Mouse (Mus musculus): ENCODE data around the gene Lysmd3.
"Not testable (repeated sequence)": the region's sequence is repeated elsewhere in the genome, so short reads cannot be mapped to it uniquely, and the experiment has no call there.

Lysmd3 gene

GRCm38 (mm10) chr13:81657351-81658052, at the start of gene Lysmd3:
Gene Lysmd3 (plus strand): TSS chr13:81657663.
- in situ Hi-C loops (cut with MboI; ENCODE audit: unreplicated experiment in 2 of 2) = loop anchor here (5.0 kb wide), 1 partner anchor 55 kb away; the partner anchor contains the start of genes Mblac2 (in 2 of the 2) and Polr3g (in 2 of the 2)

GRCm38 (mm10) chr13:81610349-81610748, 47.1 kb upstream of the Lysmd3 start:
- in situ Hi-C loops (cut with MboI; ENCODE audit: unreplicated experiment in 2 of 2) = no loop called here

GRCm38 (mm10) chr13:81627861-81628260, 29.6 kb upstream of the Lysmd3 start:
- in situ Hi-C loops (cut with MboI; ENCODE audit: unreplicated experiment in 2 of 2) = not testable (repeated sequence)

- in situ Hi-C loops (cut with MboI; ENCODE audit: unreplicated experiment in 2 of 2) = no loop called here
These were observed 28.8 kb upstream of the Lysmd3 start for GRCm38 (mm10) chr13:81628631-81629190.

- in situ Hi-C loops (cut with MboI; ENCODE audit: unreplicated experiment in 2 of 2) = no loop called here
These were observed 28.1 kb upstream of the Lysmd3 start for GRCm38 (mm10) chr13:81629395-81629794.

- in situ Hi-C loops (cut with MboI; ENCODE audit: unreplicated experiment in 2 of 2) = no loop called here
These were observed 26.9 kb upstream of the Lysmd3 start for GRCm38 (mm10) chr13:81630566-81630965.

- in situ Hi-C loops (cut with MboI; ENCODE audit: unreplicated experiment in 2 of 2) = no loop called here
These were observed 24.6 kb upstream of the Lysmd3 start, which contains the start of gene Adgrv1 for GRCm38 (mm10) chr13:81632720-81633415. Gene Adgrv1 (minus strand): TSS chr13:81633154.

GRCm38 (mm10) chr13:81639624-81640023, 17.8 kb upstream of the Lysmd3 start:
- in situ Hi-C loops (cut with MboI; ENCODE audit: unreplicated experiment in 2 of 2) = loop anchor here (5.0 to 10.0 kb wide), 4 partner anchors 118 to 765 kb away; no protein-coding TSS in a partner anchor

GRCm38 (mm10) chr13:81640881-81641280, 16.6 kb upstream of the Lysmd3 start:
- in situ Hi-C loops (cut with MboI; ENCODE audit: unreplicated experiment in 2 of 2) = loop anchor here (5.0 to 10.0 kb wide), 4 partner anchors 116 to 766 kb away; no protein-coding TSS in a partner anchor

GRCm38 (mm10) chr13:81641289-81642045, 16.0 kb upstream of the Lysmd3 start:
- in situ Hi-C loops (cut with MboI; ENCODE audit: unreplicated experiment in 2 of 2) = loop anchor here (5.0 to 10.0 kb wide), 4 partner anchors 116 to 767 kb away; no protein-coding TSS in a partner anchor

GRCm38 (mm10) chr13:81642491-81643149, 14.8 kb upstream of the Lysmd3 start:
- in situ Hi-C loops (cut with MboI; ENCODE audit: unreplicated experiment in 2 of 2) = loop anchor here (5.0 to 10.0 kb wide), 4 partner anchors 115 to 768 kb away; no protein-coding TSS in a partner anchor

- in situ Hi-C loops (cut with MboI; ENCODE audit: unreplicated experiment in 2 of 2) = loop anchor here (5.0 to 10.0 kb wide), 4 partner anchors 113 to 769 kb away; no protein-coding TSS in a partner anchor
These were observed 13.4 kb upstream of the Lysmd3 start for GRCm38 (mm10) chr13:81644047-81644565.

- in situ Hi-C loops (cut with MboI; ENCODE audit: unreplicated experiment in 2 of 2) = loop anchor here (5.0 to 10.0 kb wide), 3 partner anchors 118 to 779 kb away; no protein-coding TSS in a partner anchor
These were observed 11.1 kb upstream of the Lysmd3 start for GRCm38 (mm10) chr13:81646348-81646747.

GRCm38 (mm10) chr13:81650382-81650781, 7.1 kb upstream of the Lysmd3 start:
- in situ Hi-C loops (cut with MboI; ENCODE audit: unreplicated experiment in 2 of 2) = not testable (repeated sequence)

- in situ Hi-C loops (cut with MboI; ENCODE audit: unreplicated experiment in 2 of 2) = loop anchor here (5.0 kb wide), 1 partner anchor 56 kb away; the partner anchor contains the start of genes Mblac2 (in 2 of the 2) and Polr3g (in 2 of the 2)
These were observed 1.2 kb upstream of the Lysmd3 start for GRCm38 (mm10) chr13:81656091-81656850.

GRCm38 (mm10) chr13:81657008-81657350, 484 bp upstream of the Lysmd3 start:
- in situ Hi-C loops (cut with MboI; ENCODE audit: unreplicated experiment in 2 of 2) = loop anchor here (5.0 kb wide), 1 partner anchor 55 kb away; the partner anchor contains the start of genes Mblac2 (in 2 of the 2) and Polr3g (in 2 of the 2)

- in situ Hi-C loops (cut with MboI; ENCODE audit: unreplicated experiment in 2 of 2) = loop anchor here (5.0 kb wide), 1 partner anchor 54 kb away; the partner anchor contains the start of genes Mblac2 (in 2 of the 2) and Polr3g (in 2 of the 2)
These were observed 740 bp downstream of the Lysmd3 start for GRCm38 (mm10) chr13:81658053-81658752.
